Mouse (Mus musculus): Measurements from ENCODE around the gene Lrrc73. TPM values are rescaled to one million over a fixed set of nuclear protein-coding genes. Genes with fewer than 3 reads are reported as not detected.

The Lrrc73 gene
- polyA plus RNA-seq, 1 experiment from 2014 or later, result 9.5 TPM

DNA sequence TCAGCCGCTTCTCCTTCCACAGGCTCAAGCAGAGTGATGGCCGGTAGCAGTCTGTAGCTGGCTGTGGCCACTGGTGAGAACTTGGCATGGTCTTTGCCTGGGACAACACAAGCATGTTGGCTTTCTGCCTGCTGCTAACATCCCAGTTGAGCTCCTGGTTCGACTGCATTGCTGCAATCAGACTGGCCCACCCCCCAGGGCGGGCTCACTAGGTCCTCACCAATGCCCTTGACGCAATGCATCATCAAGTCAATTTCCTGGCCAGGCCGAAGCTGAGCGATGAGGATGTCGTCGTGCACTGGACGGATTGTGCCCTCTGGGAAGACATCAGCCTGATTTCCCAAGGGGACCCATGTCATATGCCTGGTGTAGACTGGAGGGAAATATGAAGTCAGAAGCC, 8.8 kb upstream of the Lrrc73 start:
- Histone ChIP-seq H3K9me3 (no peaks in the 10 kb centered on the region), H3K27ac (no peak overlapping the region), H3K4me2 (no peak overlapping the region), H3K9ac (peak overlapping the region; percentile 35; the same call in 1 of the 2 replicates), H3K36me3 (peaks cover 75% of the 10 kb centered on the region), H3K4me3 (no peak overlapping the region), H3K4me1 (replicated peaks) (peaks cover 25% of the 10 kb centered on the region), H3K27me3 (no peaks in the 10 kb centered on the region)
- WGBS, result 66% methylated on average over 10 of the region's 10 CpGs
- no peak for ATAC-seq (ENCODE audit: low FRiP score)

DNA sequence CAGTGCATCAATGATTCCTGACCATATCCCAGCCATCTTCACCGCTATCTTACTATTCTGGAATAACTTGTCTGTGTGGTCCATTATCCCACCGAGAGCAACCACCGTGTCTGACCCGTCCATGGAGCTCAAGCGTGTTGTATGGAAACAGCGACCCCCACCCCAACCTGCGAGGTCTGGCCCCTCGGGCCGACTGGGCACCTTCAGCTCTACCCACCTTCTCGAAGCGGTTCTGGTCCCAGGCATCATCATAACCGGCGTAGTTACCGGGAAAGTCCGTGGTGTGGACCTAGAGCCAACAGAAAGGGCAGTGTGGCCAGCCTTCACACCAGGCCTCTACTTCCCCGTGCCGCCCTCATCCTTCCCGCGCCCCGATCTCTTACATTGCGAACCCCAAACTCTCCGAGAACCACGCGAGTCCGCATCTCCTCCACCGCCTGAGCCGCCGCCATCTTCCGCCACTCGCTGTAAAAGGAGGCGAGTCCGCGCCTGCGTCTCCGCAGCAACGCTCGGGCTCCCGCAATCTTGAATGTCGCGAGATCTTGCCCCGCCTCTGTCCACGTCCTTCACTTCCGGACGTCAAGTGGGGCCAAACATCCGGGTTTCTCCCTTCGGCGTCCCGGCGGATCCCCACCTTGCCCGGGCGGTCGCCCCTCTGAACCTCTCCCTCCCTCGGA, 5.7 kb upstream of the Lrrc73 start, which contains the start of the genes Polr1c and Yipf3:
Gene Polr1c, minus strand, starts transcription at position 543 of the 677 bp plus-strand sequence.
Gene Yipf3, plus strand, starts transcription at position 569 of the 677 bp plus-strand sequence.
- peak within 1 kb of the TSS; percentile 94 for H3K4me3 ChIP-seq
- no peaks in the 10 kb centered on the region for H3K27me3 ChIP-seq
- H3K9me3 ChIP-seq, result no peaks in the 10 kb centered on the region
- H3K9ac ChIP-seq, result peak within 1 kb of the TSS; percentile 96
- H3K36me3 ChIP-seq, result peaks cover 76% of the 10 kb centered on the region
- H3K4me1 ChIP-seq (replicated peaks), result peaks cover 27% of the 10 kb centered on the region
- H3K27ac ChIP-seq, result peak within 1 kb of the TSS; percentile 87
- ATAC-seq (ENCODE audit: low FRiP score), result peak; percentile 94
- WGBS, result under 1% methylated on average over 53 of the region's 53 CpGs
- H3K4me2 ChIP-seq, result peak within 1 kb of the TSS; percentile 95

- Histone ChIP-seq H3K36me3 (peaks cover 70% of the 10 kb centered on the region), H3K9me3 (no peaks in the 10 kb centered on the region), H3K4me3 (peak overlapping the region; percentile 94), H3K27me3 (no peaks in the 10 kb centered on the region), H3K27ac (peak overlapping the region; percentile 87), H3K4me1 (replicated peaks) (peaks cover 29% of the 10 kb centered on the region), H3K9ac (peak overlapping the region; percentile 96), H3K4me2 (peak overlapping the region; percentile 95)
- no peak; the same call in 1 of the 2 replicates for ATAC-seq (ENCODE audit: low FRiP score)
- 1% methylated on average over 37 of the region's 37 CpGs for WGBS
Observed at GRCm38 (mm10) chr17:46248189-46248522, 5.2 kb upstream of the Lrrc73 start.

- no peak overlapping the region for H3K4me2 ChIP-seq
- WGBS, result 78% methylated on average over 7 of the region's 7 CpGs
- peaks cover 14% of the 10 kb centered on the region for H3K27me3 ChIP-seq
- H3K9ac ChIP-seq, result no peak overlapping the region
- H3K36me3 ChIP-seq, result peaks cover 40% of the 10 kb centered on the region
- no peak overlapping the region for H3K27ac ChIP-seq
- no peak for ATAC-seq (ENCODE audit: low FRiP score)
- H3K4me1 ChIP-seq (replicated peaks), result peaks cover 51% of the 10 kb centered on the region
- no peaks in the 10 kb centered on the region for H3K9me3 ChIP-seq
- H3K4me3 ChIP-seq, result no peak overlapping the region
Observed at GRCm38 (mm10) chr17:46251174-46251573, 2.2 kb upstream of the Lrrc73 start.

GRCm38 (mm10) chr17:46252571-46253451, 520 bp upstream of the Lrrc73 start:
- 55% methylated on average over 14 of the region's 14 CpGs for WGBS
- Histone ChIP-seq H3K9ac (peak overlapping the region; percentile 89), H3K27ac (peak overlapping the region; percentile 87)

GRCm38 (mm10) chr17:46254106-46254505, 775 bp downstream of the Lrrc73 start:
- Histone ChIP-seq H3K36me3 (peaks cover 63% of the 10 kb centered on the region), H3K4me1 (replicated peaks) (peaks cover 32% of the 10 kb centered on the region), H3K9me3 (no peaks in the 10 kb centered on the region), H3K9ac (peak overlapping the region; percentile 89), H3K27ac (peak overlapping the region; percentile 87), H3K4me2 (peak overlapping the region; percentile 95), H3K27me3 (peaks cover 14% of the 10 kb centered on the region), H3K4me3 (peak overlapping the region; percentile 74)
- 1% methylated on average over 47 of the region's 54 CpGs for WGBS
- ATAC-seq (ENCODE audit: low FRiP score), result peak; percentile 49

More at GRCm38 (mm10) chr17:46252571-46253451, 520 bp upstream of the Lrrc73 start:
- H3K36me3 ChIP-seq, result peaks cover 51% of the 10 kb centered on the region
- H3K27me3 ChIP-seq, result peaks cover 14% of the 10 kb centered on the region
- peak overlapping the region; percentile 74 for H3K4me3 ChIP-seq
- peak overlapping the region; percentile 95 for H3K4me2 ChIP-seq
- peaks cover 40% of the 10 kb centered on the region for H3K4me1 ChIP-seq (replicated peaks)
- no peaks in the 10 kb centered on the region for H3K9me3 ChIP-seq
- no peak for ATAC-seq (ENCODE audit: low FRiP score)

GRCm38 (mm10) chr17:46255147-46255546, 1.8 kb downstream of the Lrrc73 start:
- Histone ChIP-seq H3K27me3 (peaks cover 14% of the 10 kb centered on the region), H3K27ac (no peak overlapping the region), H3K9ac (peak overlapping the region; percentile 89), H3K36me3 (peaks cover 63% of the 10 kb centered on the region), H3K4me2 (peak overlapping the region; percentile 95), H3K4me3 (peak overlapping the region; percentile 74), H3K9me3 (no peaks in the 10 kb centered on the region), H3K4me1 (replicated peaks) (peaks cover 26% of the 10 kb centered on the region)
- ATAC-seq (ENCODE audit: low FRiP score), result no peak
- 32% methylated on average over 6 of the region's 6 CpGs for WGBS

DNA sequence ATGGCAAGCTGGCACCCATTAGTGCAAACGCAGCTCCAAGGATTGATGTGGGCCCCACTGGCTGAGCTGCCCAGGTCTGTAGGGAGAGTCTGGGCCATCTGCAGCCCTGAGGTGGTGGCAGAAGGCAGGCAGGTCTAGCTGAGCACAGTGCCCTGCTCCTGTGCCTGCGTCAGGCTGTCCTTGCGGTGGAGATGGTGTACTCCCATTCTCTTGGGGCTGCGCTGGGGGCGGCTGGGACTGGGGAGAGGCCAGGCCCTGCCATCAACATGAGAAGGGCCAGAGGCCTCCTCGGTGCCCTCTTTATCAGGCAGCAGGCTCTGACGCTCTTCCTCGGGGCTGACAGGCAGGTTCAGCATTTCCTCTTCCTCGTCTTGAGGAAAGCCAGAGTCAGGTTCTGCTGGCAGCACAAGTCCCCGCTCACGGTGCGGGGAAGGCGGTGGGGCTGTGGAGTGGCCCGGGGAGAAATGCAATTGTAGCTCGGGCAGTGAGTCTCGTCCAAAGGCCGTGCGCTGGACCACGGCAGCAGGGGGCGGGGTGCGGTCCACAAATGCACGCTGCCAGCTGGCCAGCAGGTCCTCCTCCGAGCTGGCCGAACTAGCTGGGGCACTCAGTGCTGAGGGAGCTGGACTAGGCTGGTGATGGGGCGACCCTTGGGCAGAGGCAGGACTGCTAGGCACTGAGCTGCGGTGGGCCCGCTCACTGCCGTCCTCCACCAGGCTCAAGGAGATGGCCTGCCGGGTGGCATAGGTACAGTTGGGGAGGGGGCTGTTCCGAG, 5.1 kb downstream of the Lrrc73 start:
- no peaks in the 10 kb centered on the region for H3K9me3 ChIP-seq
- no peak for ATAC-seq (ENCODE audit: low FRiP score)
- H3K4me2 ChIP-seq, result no peak overlapping the region
- H3K27ac ChIP-seq, result no peak overlapping the region
- H3K36me3 ChIP-seq, result peaks cover 72% of the 10 kb centered on the region
- peaks cover 14% of the 10 kb centered on the region for H3K27me3 ChIP-seq
- H3K4me1 ChIP-seq (replicated peaks), result peaks cover 21% of the 10 kb centered on the region
- H3K4me3 ChIP-seq, result no peak overlapping the region
- WGBS, result 86% methylated on average over 30 of the region's 30 CpGs
- no peak overlapping the region for H3K9ac ChIP-seq

GRCm38 (mm10) chr17:46259675-46260074, 6.3 kb downstream of the Lrrc73 start:
- H3K4me2 ChIP-seq, result no peak overlapping the region
- 94% methylated on average over 17 of the region's 17 CpGs for WGBS
- H3K27ac ChIP-seq, result no peak overlapping the region
- peaks cover 14% of the 10 kb centered on the region for H3K4me1 ChIP-seq (replicated peaks)
- H3K9ac ChIP-seq, result no peak overlapping the region
- no peaks in the 10 kb centered on the region for H3K9me3 ChIP-seq
- peaks cover 84% of the 10 kb centered on the region for H3K36me3 ChIP-seq
- H3K4me3 ChIP-seq, result no peak overlapping the region
- no peak for ATAC-seq (ENCODE audit: low FRiP score)
- peaks cover 13% of the 10 kb centered on the region for H3K27me3 ChIP-seq

GRCm38 (mm10) chr17:46262201-46262694, 8.9 kb downstream of the Lrrc73 start:
- H3K9ac ChIP-seq, result 0 out of 2 replicates have a peak overlapping the region, but pooled peaks have one; percentile 8
- ATAC-seq (ENCODE audit: low FRiP score), result no peak
- H3K9me3 ChIP-seq, result no peaks in the 10 kb centered on the region
- H3K4me1 ChIP-seq (replicated peaks), result 0 out of 2 replicates have a peak, but pooled peaks cover 3% of the 10 kb centered on the region
- H3K27ac ChIP-seq, result no peak overlapping the region
- H3K27me3 ChIP-seq, result no peaks in the 10 kb centered on the region
- no peak overlapping the region for H3K4me2 ChIP-seq
- peaks cover 80% of the 10 kb centered on the region for H3K36me3 ChIP-seq
- H3K4me3 ChIP-seq, result no peak overlapping the region
- 91% methylated on average over 5 of the region's 5 CpGs for WGBS

DNA sequence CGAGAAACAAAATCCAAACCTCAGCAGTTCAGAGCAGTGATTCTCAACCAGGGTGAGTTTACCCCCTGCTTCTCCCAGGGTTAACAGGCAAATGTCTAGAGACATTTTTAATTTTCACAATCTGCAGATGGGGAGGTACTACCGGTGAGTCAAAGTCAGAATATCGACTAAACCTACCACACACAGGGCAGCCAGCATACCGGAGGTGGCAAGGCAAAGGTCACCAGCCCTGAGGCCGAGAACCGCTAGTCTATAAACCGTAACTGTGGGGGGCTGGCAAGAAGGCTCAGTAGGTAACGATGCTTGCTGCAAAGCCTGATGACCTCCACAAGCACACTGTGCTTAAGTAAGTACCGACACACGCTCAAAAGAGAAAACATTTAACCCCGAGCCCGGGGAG, 12.2 kb downstream of the Lrrc73 start:
- ATAC-seq (ENCODE audit: low FRiP score), result no peak
- no peak overlapping the region for H3K9ac ChIP-seq
- peaks cover 58% of the 10 kb centered on the region for H3K36me3 ChIP-seq
- 0 out of 2 replicates have a peak, but pooled peaks cover 3% of the 10 kb centered on the region for H3K4me1 ChIP-seq (replicated peaks)
- H3K4me3 ChIP-seq, result no peak overlapping the region
- no peak overlapping the region for H3K27ac ChIP-seq
- H3K27me3 ChIP-seq, result no peaks in the 10 kb centered on the region
- WGBS, result 83% methylated on average over 12 of the region's 12 CpGs
- no peak overlapping the region for H3K4me2 ChIP-seq
- no peaks in the 10 kb centered on the region for H3K9me3 ChIP-seq

Measured in hindbrain, embryonic 13.5 days (tissue).